In genomic region chr14:25548650-25549049, GRCm38 (mm10) we compare ENCODE assay signal across 8 mouse cellular contexts.
DNase-seq lines count a peak whose midpoint lies in the region; ATAC-seq and TF ChIP-seq lines count a peak whose summit lies in the region.

No protein-coding gene starts in this region.

- no peak overlapping the region for H3K4me2 ChIP-seq in limb, embryonic 14.5 days (replicated peaks; ENCODE audit: low read depth, low read length, severe bottlenecking)

- peaks cover 86% of the 10 kb centered on the region for H3K36me3 ChIP-seq in hindbrain, embryonic 10.5 days
- H3K36me3 ChIP-seq in limb, embryonic 14.5 days (ENCODE audit: control insufficient read depth, insufficient read depth, low read length) = peaks cover 66% of the 10 kb centered on the region

- H3K4me3 ChIP-seq in hindbrain, embryonic 10.5 days = no peak overlapping the region
- no peak overlapping the region for H3K4me3 ChIP-seq in limb, embryonic 14.5 days (replicated peaks; ENCODE audit: low read length)

- peak overlapping the region; percentile 73 for H3K27ac ChIP-seq in hindbrain, embryonic 10.5 days
- H3K27ac ChIP-seq in limb, embryonic 14.5 days (replicated peaks; ENCODE audit: low read depth, low read length) = peak overlapping the region; percentile 16; the same call in 1 of the 2 replicates

- H3K4me1 ChIP-seq in hindbrain, embryonic 10.5 days (replicated peaks) = peaks cover 70% of the 10 kb centered on the region
- H3K4me1 ChIP-seq in limb, embryonic 14.5 days (ENCODE audit: control insufficient read depth, insufficient read depth, low read length) = peaks cover 62% of the 10 kb centered on the region

- H3K27me3 ChIP-seq in hindbrain, embryonic 10.5 days (ENCODE audit: insufficient read depth, poor library complexity, severe bottlenecking) = no peaks in the 10 kb centered on the region
- no peaks in the 10 kb centered on the region for H3K27me3 ChIP-seq in limb, embryonic 14.5 days (ENCODE audit: control insufficient read depth, insufficient read depth, low read length)

- TF ChIP-seq POLR2A in limb, embryonic 14.5 days (IDR thresholded peaks at IDR 0.05; ENCODE audit: borderline replicate concordance, extremely low read depth, insufficient read depth, insufficient read length) = no peak

- 72% methylated on average over 6 of the region's 6 CpGs for WGBS in hindbrain, embryonic 10.5 days
- 31% methylated on average over 6 of the region's 6 CpGs for WGBS in limb, embryonic 14.5 days

- ATAC-seq in limb, embryonic 14.5 days (ENCODE audit: low FRiP score, low read depth) = no peak

- DNase-seq in adrenal gland, adult 2 months = peak; percentile 87
- no peak for DNase-seq in adrenal gland, postnatal 4 days (ENCODE audit: low spot score in 2 of 2)
- DNase-seq in cerebellum, adult 8-10 months = peak; percentile 91
- no peak for DNase-seq in hindbrain, embryonic 10.5 days (ENCODE audit: low spot score)
- no peak for DNase-seq in limb, embryonic 14.5 days (ENCODE audit: low spot score)
- no peak for DNase-seq in frontal cortex, postnatal 36 days (ENCODE audit: low spot score in 2 of 2)
- no peak for DNase-seq in thymus, postnatal 36 days
- no peak for DNase-seq in adipocyte (ENCODE audit: low spot score)

- H3K9ac ChIP-seq in limb, embryonic 14.5 days (ENCODE audit: low read depth, low read length, severe bottlenecking) = no peak overlapping the region

- H3K9me3 ChIP-seq in hindbrain, embryonic 10.5 days = no peaks in the 10 kb centered on the region
- H3K9me3 ChIP-seq in limb, embryonic 14.5 days (ENCODE audit: control insufficient read depth, low read length) = no peaks in the 10 kb centered on the region

Comparison
In these comparisons a context has a peak if more than half of its experiments do, and no peak if none do; other contexts are left out.
1. DNase-seq: peak in adrenal gland, adult 2 months (single experiment) and cerebellum, adult 8-10 months (single experiment); none in adrenal gland, postnatal 4 days (0 of 2), hindbrain, embryonic 10.5 days (single experiment), limb, embryonic 14.5 days (single experiment), frontal cortex, postnatal 36 days (0 of 2), thymus, postnatal 36 days (0 of 2) and adipocyte (single experiment).